Mouse (Mus musculus) mature B cell (primary cell): ENCODE results near the gene Tars2.
"Not testable (repeated sequence)": the region's sequence is repeated elsewhere in the genome, so short reads cannot be mapped to it uniquely, and the experiment has no call there.

Source experiments
- in situ Hi-C: fragments of 300-500 bp; cut with MboI; formaldehyde crosslinking; loops from 2 replicates; pipeline ENCODE4 v1.14.3; 2019

Gene Tars2

DNA sequence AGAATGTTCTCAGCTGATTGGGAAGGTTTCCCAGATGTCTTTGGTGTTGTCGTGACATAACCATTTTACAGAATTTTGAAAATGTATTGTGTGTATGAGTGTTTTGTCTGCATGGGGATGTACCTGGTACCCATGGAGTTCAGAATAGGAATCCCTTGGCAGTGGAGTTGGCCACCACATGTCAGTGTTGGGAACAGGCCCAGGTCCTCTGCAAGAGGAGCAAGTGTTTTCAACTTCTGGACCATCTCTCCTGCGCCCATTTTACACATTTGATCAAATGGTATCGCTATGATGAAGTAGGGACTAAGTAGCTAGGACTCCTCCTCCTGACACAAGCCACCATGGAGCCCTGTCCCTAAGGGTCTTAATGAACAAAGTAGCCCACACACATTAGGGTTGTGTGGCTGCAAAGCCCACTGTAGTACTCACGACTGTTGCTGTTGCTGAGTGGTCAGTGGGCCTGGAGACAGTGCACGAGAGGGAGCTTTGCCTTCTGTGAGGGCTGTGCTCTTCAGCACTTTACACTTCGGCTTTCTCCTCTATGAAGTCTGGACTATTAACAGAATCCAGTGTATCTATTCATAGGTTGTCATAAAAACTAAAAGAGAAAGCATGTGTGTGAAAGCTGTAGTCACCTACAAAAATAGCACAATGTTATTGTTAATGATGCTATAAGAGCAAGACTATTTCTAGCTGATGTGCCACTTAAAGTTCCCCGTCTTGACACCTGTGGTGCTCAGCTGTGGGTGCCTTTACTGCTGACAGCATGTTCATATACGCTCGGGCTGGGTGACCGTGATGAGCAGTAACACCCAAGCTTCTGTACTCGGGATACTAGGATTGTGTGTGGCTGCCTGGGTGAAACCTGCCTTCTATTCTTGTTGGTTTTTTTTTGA, 65.0 kb downstream of the Tars2 start:
- in situ Hi-C loops = no loop called here

GRCm38 (mm10) chr3:95693821-95694807, 65.9 kb downstream of the Tars2 start:
- in situ Hi-C loops = no loop called here

- in situ Hi-C loops = no loop called here
Observed at GRCm38 (mm10) chr3:95692677-95693076, 67.3 kb downstream of the Tars2 start.

- in situ Hi-C loops = not testable (repeated sequence)
Observed at GRCm38 (mm10) chr3:95690552-95690951, 69.5 kb downstream of the Tars2 start.
